Mouse (Mus musculus) adrenal gland, postnatal 25 days (tissue): ENCODE measurements around the gene Susd1. TPM values are rescaled to one million over a fixed set of nuclear protein-coding genes. Genes with fewer than 3 reads are reported as not detected.

Experiments
- DNase-seq: peaks from one replicate; pipeline ENCODE4 v3.0.0; 2021; ENCODE audit warnings: mixed read lengths
- total RNA-seq: library from RNA; stranded (reverse); gene quantifications from 2 replicates; pipeline ENCODE4 v1.2.3, GENCODE M21; 2021

Susd1 gene
- total RNA-seq, 1 experiment from 2014 or later: 2.8 TPM

DNA sequence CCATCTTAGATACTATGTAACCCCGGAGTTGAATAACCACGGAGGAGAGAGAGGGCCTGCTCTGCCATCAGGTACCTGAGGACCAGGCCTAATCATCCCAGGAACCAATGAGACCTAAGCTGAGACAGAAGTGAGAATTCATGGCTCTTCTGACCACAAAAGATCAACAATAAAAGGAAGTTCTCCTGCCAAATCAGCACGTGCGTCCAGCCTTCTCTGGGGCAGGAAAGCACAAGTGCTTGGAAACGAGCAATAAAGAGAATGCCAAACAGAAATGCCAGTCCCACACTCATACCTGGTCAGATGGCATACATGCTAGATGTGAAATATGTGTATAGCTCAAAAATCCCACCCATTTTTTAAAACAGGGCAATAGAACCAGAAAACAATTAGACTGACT is 58.6 kb downstream of the Susd1 start:
- no peak for DNase-seq

DNA sequence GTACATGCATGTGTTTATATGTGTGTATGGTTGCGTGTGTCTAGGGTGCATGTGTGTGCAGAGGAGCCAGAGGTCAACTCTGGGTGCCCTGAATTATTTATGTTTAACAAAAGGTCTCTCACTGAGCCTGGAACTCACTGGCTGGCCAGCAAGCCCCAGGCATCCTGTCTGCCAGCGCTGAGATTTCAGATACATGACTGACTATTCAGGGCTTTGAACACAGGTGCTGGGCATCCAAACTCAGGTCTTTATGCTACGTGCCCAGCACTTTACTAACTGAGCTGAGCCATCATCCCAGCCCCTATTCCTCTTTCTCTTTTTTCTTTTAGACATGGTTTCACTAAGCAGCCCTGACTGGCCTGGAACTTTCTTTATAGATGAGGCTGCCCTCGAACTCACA is 59.8 kb downstream of the Susd1 start:
- no peak for DNase-seq

DNA sequence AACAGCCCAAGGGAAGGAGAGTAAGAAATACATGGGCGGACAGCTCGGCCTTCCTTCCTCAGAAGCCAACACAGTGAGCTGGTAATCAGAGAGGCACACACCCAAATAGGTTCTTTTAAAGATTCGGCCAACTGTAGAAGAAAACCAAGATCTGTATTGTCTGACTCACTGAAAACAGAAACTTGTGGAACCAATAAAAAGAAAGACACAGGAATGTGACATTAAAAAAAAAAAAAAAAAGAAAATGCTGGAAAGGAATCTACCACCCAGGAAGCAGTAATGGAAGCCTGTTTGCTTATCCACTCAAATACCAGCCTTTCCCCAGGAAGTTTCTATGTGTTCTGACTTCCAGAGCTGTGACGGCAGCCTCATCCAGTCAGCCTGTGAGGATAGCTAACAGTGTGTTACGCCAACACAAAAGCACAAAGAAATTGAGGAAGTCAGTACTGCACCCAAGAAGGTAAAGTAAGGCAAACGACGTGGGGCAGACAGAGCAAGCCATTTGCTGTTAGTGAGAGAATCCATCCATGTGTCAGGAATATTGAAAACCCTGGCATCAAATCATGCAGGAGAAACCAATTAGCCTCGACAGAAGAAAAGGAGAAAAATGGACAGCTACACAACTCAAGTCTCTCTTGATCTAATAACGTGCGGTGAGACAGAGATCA is 64.0 kb downstream of the Susd1 start:
- DNase-seq: no peak

DNA sequence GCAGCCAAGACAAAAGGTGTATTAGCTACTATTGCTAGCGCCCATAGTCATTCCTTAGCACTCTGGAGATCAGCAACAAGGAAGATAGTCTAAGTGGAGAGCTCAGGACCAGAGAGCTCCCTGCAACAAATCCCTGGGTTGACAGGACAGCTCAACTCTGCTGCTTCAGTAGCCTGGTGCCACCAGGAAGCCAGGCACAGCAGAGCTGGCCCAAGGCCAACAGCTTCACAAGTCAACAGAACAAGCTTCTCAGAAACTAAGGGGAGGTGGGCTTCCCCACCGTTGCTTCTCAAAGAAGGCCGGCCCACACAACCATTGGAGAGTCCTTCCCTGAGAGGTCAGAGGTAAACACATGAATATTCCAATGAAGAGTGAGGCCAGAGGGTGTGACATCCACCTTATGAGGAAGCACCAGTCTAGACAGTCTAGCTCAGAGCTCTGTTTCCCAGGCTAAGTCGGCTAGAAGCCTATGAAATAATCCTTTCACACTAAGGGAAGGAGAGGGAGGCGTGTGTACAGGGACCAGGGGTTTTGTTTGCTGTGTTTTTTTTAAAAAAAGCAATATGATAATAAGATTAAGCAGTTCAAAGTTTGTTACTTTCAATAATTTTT is 65.8 kb downstream of the Susd1 start:
- peak; percentile 12 for DNase-seq

DNA sequence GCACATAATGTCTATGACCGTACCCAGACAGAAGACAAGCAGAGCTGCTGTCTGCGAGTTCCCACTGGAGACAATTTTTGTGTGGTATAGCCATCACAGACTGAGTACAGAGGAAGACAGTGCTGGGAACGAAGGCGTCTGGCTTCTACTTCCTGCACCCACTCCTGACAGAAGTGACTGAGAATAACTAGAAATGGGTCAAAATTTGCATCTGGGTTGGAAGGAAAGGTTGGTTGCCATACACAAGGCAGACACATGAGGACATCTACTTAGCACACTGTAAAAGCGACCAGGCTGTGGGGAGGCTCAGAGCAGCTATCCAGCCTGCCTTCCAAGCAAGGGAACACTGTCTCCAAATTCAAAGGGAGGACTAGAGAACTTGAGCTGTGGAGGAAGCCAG is 66.5 kb downstream of the Susd1 start:
- DNase-seq: no peak

DNA sequence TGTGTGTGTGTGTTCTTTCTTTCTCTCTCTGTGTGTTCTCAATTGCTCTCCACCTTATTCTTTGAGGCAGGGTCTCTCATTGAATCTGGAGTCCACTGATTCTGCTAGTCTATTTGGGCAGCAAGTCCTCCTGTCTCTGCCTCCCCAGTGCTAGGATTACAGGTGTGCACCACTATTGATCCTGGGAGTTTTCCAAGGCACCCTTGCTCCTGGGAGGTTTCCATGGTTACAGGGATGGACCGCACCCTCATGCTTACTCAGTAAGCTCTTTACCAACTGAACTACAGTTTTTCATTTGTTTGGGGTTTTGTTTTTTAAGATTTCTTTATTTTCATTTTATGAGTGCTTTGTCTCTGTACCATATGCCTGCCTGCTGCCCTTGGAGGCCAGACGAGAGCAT is 68.5 kb downstream of the Susd1 start:
- no peak for DNase-seq

DNA sequence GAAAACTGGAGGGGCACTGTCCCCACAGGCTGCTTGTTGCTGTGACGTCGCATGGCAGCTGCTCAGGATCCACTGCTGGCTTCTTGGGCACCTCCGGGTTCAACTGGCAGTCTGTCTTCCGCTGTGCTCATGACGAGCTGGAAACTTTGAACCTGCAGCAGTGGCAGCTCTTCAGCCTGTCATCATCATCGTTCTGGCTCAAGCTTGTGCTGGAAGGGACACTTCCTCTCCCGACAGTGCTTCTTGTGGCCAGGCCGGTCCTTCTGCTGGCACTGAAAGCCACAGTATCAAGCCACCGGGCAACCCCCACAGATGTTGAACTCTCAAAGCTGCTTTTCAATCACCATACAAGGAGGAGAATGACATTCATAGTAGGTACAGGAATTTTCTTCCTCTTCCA is 70.3 kb downstream of the Susd1 start:
- DNase-seq: no peak

DNA sequence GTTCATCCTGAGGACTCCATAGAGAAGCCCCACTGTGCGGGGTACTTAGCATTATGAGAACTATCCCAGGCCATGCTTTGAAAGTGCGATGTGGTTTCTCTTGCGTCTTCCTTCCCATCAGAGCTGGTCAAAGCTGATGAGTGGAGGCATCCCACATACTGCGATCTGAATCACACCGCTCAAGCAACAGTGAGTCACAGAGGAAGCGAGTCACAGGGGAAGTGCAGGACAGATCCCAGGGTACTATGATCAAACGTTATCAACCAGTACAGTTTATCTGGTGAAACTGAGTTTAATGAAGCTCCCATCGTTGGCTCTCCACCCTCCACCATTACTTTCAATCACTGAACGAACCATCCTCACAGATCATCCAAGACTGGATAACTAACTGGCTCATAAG is 72.2 kb downstream of the Susd1 start:
- DNase-seq: peak; percentile 13

DNA sequence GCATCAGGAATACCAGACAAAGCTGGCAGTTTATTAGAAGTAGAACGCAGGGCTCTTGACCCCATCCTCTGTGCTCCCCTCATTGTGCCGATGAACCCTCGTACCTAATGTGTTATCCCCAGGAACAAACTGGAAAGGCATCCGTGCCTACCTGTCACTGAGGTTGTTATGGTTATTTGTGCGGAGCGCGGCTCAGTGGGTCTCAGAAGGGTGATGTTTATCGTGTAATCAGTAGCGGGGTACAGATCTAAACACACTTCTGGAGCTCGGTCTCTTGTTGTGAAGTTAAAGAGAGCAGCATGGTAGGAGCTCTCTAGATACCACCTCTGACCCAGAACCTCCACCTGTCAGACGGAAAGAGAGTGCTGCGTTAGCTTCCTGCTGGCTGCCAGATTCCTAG is 72.9 kb downstream of the Susd1 start:
- no peak for DNase-seq

DNA sequence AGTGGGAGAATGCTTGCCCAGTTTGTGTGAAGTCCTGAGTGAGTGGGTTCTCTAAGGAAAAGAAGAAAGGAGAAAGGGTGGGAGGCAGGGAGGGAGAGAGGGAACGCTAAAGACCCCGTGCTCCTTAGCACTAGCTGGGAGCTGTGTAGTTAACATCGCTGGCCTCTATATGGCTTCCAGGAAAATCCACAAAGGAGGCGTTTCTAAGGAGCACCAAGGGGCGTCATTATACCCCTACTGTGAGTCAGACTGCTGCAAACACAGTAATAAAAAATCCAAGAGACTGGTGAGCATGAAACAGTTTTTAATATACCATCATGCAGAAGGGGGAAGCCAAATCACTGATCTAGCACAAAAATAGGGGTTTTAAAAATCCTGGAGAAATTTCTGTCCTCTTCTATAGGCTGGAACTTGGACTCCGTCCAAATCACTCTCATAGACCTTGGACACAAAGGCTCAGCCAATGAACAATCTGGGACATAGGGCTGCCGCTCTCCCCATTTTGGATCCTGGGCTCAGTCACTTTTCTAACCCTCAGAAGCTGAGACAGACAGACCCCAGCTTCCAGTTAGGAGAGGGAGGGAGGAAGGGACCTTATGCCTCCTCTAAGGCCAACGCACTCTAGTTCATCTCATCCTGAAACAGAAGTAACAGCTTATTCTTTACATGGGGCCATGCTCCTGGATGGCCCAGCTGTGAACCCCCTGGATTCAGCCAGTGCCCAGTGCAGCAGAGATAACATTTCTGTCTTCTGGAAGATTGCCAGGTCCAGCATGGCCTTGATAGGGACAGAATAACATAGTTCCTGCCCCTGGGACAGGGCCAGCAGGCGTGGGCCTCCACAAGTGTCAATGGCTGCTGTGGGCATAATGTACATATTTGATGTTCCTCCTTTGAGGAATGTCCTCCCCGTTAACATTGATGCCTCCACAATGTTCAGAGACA is 73.9 kb downstream of the Susd1 start:
- DNase-seq: no peak

DNA sequence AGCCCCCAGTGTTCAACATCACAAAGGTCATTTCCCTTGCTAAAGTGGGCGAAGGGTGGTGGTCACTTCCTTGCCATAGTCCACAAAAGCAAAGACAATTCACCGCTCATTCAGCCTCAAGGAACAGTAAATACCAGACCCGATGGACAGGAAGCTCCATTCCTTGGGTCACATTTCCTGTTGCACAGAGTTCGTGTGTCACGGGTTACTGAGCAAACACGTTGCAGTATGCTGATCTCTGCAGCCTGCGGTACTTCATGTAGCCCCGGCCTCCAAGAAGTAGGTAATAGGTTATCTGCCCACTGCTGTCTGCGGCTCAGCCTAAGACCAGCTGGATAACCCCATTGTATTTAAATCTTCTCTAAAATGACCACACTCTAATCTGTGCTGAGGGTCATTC is 75.4 kb downstream of the Susd1 start:
- no peak for DNase-seq

DNA sequence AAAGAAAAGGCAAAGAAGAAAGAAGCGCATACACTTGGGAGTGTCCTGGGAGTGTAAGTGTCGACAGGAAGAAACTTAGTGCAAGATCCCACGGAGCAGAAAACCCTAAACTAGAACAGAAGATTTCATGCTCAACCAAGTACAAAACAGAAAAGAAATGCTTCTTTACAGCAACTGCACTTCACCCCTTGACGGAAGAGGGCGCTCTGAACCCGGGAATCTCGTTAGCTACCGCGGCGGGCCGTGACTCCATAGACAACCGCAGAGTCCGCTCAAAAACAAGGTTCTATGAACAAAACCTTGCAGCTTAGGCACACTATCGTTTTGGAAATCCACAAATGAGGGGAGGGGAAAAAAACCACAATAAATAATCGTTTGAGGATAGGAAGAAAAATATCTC is 77.7 kb downstream of the Susd1 start:
- peak; percentile 82 for DNase-seq

DNA sequence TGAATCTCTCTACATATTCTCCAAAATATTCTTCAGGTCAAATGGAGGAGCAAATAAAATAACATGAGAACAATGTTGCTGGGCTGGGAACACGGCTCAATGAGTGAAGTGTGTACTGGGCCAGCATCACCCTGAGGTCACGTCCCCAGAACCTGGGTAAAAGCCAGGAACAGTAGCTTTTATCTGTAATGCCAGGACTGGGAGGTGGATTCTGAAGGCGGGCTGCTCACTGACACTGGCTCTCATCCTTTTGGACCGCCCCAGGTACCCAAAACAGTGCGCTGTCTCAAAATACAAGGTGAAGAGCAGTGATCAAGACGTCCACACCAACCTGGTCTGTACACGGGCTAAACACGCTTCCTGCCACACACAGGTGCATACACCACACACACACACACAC is 78.5 kb downstream of the Susd1 start:
- DNase-seq: no peak

DNA sequence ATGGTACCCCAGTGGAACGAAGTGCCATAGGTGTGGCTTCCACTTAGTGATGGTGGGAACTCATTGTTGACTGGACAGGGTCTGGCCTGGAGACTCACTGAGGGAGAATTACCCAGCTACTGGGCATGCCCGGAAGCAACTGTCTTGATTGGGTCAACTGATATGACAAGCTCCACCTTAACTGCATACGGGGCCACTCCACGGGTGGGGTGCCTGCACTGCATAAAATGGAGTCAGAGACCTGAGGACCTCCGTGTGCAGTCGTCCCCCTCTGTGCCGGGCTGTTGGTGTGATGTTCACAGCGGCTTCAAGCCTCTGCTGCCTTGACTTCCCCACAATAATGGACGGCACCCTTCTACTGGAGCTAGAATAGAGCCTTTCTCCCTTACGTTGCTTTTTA is 79.5 kb downstream of the Susd1 start:
- DNase-seq: no peak

DNA sequence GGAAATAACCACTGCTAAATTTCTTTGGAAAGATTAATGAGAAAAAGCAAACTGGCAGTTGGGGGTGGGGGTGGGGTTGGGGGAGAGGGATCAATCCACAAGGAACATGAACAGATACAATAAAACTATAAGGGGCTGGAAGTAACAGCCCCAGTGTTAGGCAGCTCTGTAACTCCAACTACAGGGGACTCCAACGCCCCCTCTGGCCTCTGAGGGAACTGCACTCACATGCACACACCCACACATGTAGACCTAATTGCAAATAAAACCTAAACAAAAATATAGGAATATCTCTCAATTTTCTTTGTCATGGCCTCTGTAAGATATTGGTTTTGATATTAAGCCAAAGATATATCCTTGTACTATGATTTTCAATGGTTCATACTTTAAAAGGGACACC is 83.0 kb downstream of the Susd1 start:
- no peak for DNase-seq

DNA sequence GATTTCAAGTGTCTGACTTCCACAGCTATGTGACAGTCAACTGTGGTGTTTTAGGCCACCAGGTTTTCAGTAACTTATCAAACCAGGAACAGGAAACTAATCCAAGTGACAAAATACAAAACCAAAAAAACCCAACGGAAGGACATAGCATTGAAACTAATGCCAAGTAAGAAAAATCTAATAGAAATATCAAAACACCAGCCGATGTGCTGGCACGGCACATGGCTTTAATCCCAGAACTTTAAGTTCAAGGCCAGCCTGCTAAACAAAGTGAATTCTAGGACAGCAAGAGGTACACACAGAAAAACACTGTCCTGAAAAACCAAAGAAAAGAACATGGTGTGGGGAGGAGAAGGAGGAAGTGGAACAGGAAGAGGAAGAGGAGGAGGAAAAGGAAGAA is 83.8 kb downstream of the Susd1 start:
- no peak for DNase-seq

DNA sequence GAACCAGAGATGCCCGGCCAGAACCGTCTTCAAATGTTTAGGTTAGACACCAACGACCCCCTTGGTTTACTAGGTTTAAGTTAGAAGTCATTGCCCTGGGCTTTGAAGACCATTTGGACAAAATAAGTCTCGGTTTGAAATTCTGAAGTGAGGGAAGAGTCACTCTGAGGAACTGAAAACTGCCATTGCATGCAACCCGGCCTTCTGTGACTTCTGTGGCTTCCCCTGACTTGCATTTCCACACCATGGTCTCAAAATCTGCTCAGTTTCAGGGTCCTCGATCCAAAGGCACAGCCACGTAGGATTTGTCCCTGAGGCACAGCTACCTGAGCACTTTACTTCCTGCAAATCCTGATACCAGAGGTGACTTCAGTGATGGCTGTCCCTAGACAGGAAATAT is 86.5 kb downstream of the Susd1 start:
- no peak for DNase-seq

DNA sequence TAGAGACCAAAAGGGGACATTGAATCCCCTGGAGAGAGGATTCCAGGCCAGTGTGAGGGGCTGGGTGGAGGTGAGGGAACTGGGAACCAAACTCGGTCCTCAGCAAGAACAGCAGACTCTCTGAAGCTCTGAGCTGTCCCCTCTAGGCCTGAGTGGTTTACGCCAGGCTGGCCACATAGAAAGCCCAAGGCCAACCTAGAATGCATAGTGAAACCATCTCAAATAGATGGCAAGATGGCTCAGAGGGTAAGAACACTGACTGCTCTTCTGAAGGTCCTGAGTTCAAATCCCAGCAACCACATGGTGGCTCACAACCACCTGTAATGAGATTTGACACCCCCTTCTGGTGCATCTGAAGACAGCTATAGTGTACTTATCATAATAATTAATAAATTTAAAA is 88.1 kb downstream of the Susd1 start:
- DNase-seq: no peak

DNA sequence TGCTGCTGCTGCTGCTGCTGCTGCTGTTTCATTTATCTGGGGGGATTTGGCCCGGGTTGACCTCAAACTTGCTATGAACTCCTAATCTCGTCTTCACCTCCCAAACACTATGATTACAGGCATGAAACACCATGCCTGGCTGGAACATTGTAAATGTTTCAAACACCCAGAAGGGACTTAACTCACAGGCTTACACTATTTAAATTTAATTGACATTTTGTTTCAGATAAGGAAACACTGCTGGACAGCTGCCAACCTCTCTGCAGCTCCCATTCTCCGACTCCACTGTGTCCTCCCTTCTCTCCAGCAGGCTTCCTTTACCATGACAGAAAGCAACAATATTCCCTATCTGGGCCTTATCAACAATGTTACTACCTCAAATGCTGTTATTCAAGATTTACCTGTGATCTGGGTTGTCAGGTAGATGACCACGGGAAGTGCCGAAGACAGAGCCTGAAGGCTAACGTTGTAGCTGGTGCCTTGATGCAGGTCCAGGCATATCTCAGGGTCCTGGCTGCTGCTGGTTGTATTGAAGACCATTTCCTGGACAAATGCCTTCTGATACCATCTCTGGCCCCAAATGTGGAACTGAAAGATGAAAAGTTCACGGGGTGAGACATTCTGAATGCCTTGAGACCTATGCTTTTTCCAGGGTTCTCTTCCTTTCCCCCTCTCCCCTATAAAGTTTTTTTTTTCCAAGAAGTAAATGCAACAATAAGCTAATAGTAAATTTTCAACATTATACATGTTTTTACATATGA is 88.8 kb downstream of the Susd1 start:
- DNase-seq: peak; percentile 21

DNA sequence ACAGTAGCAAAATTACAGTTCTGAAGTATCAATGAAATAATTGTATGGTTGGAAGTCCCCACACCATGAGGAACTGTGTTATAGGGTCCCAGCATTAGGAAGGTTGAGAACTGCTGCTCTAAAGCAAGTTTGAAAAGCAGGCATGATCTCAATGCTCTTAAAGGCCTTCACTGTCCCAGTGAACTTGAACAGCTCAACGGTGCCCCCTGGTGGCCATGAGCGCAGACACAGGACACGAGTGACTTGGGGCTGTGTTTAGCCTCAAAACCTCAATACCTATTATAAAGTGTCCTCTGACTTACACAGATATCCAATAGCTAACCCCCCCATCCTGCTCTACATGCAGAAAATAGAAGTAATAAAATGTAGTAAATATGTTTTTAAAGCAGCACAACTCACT is 97.7 kb downstream of the Susd1 start:
- peak; percentile 94 for DNase-seq

DNA sequence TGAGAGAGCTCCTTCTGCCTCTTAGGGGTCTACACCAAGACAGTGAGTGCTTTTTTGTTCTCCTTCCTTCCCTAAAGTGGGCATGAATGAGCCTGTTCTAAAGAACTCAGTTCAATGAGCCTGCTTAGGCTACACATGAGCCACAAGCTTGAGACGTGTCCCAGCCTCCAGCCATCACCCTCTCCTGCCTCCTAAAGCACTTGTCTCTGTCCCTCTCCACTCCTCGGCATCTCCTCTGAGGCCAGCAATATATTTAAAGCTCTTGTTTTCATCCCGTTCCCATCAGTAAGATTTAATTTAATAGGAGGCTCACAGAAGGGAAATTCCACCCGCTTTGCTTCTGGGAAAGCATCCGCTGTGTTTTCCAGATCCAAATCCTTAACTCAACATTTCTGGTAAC is 98.4 kb downstream of the Susd1 start:
- no peak for DNase-seq

DNA sequence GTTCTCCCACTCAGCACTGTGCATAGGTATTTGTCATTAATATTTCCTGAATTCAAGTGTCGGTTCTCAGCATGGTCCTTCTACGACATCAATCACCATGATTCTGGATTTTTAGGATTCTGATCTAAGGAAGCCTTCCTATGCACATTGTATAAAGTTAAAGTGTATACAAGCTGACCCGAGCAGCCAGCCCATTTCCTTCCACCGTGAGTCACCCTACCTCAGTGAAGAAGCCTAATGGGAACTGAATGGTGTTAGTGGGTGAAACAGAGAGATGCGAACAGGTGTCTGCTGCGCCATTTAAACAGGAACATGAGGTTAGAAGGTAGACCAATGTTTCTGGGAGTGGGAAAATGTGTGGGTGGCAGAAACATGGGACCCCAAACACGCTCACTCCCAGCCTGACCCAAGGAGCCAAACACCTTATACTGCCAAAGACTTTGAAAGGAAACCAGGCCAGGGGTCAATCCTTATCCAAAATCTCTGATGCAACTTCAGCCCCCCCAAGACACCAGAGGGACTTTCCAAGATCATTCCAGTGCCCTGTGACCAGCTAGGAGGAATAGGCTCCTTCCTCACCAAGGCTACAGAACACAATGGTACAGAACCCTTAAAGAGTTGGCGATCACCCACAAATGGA is 99.4 kb downstream of the Susd1 start:
- DNase-seq: no peak
